Mouse (Mus musculus) liver, embryonic 11.5 days (tissue): Measurements from ENCODE around the gene Usp9x. TPM values are rescaled to one million over a fixed set of nuclear protein-coding genes. Genes with fewer than 3 reads are reported as not detected.

Experiments used
- ATAC-seq: fragments of 200-750 bp; cut with Nextera tagmentation; replicated peaks from 2 replicates; pipeline ENCODE4 v1.8.0; 2017; ENCODE audit warnings: moderate number of reproducible peaks, mild to moderate bottlenecking, moderate TSS enrichment, moderate library complexity; ENCODE audit not compliant: low FRiP score
- DNase-seq: peaks from one replicate; pipeline ENCODE4 v3.0.0-alpha.2; 2017; ENCODE audit warnings: low spot score
- H3K27ac ChIP-seq: fragments of 300-500 bp; sonication (generic); 2 replicates; pipeline ENCODE4 v1.5.1; 2014; ENCODE audit warnings: mild to moderate bottlenecking, low read depth, low read length, control low read depth
- H3K27me3 ChIP-seq: fragments of 300-500 bp; sonication (generic); replicated peaks from 2 replicates; pipeline ENCODE4 v1.6.1; 2014; ENCODE audit warnings: low read length, mixed read lengths; ENCODE audit not compliant: control insufficient read depth, insufficient read depth
- H3K36me3 ChIP-seq: fragments of 300-500 bp; sonication (generic); 2 replicates; pipeline ENCODE4 v1.6.1; 2014; ENCODE audit warnings: mild to moderate bottlenecking, low read length, moderate library complexity, mixed read lengths; ENCODE audit not compliant: control insufficient read depth, insufficient read depth
- H3K4me1 ChIP-seq: fragments of 300-500 bp; sonication (generic); replicated peaks from 2 replicates; pipeline ENCODE4 v1.6.1; 2014; ENCODE audit warnings: low read length, mixed read lengths; ENCODE audit not compliant: control insufficient read depth, insufficient read depth
- H3K4me2 ChIP-seq: fragments of 300-500 bp; sonication (generic); 2 replicates; pipeline ENCODE4 v1.6.1; 2014; ENCODE audit warnings: mild to moderate bottlenecking, control low read depth, moderate library complexity
- H3K4me3 ChIP-seq: fragments of 300-500 bp; sonication (generic); 2 replicates; pipeline ENCODE4 v1.5.1; 2014; ENCODE audit warnings: low read depth, low read length, control low read depth
- H3K9ac ChIP-seq: fragments of 300-500 bp; sonication (generic); 2 replicates; pipeline ENCODE4 v1.6.1; 2014; ENCODE audit warnings: low read depth, low read length, control low read depth
- H3K9me3 ChIP-seq: fragments of 300-500 bp; sonication (generic); 2 replicates; pipeline ENCODE4 v1.6.1; 2016; ENCODE audit warnings: low read length, inconsistent platforms, mixed read lengths; ENCODE audit not compliant: control insufficient read depth
- WGBS: fragments of 180-500 bp; shearing (Covaris S2); extraction: QIAGEN DNeasy Blood & Tissue Kit; methylation state at CpG from one replicate; pipeline ENCODE4 v1.1.7; 2014; 5-methylcytosine and 5-hydroxymethylcytosine counted together
- polyA plus RNA-seq: library from polyadenylated mRNA; unstranded; fragments of >200 nt; fragmentation: Nextera tagmentation; extraction: Ambion mirVana; gene quantifications from 2 replicates; pipeline ENCODE4 v1.2.1, GENCODE M21; 2014

The Usp9x gene
- polyA plus RNA-seq, 1 experiment from 2014 or later, result 34.6 TPM

DNA sequence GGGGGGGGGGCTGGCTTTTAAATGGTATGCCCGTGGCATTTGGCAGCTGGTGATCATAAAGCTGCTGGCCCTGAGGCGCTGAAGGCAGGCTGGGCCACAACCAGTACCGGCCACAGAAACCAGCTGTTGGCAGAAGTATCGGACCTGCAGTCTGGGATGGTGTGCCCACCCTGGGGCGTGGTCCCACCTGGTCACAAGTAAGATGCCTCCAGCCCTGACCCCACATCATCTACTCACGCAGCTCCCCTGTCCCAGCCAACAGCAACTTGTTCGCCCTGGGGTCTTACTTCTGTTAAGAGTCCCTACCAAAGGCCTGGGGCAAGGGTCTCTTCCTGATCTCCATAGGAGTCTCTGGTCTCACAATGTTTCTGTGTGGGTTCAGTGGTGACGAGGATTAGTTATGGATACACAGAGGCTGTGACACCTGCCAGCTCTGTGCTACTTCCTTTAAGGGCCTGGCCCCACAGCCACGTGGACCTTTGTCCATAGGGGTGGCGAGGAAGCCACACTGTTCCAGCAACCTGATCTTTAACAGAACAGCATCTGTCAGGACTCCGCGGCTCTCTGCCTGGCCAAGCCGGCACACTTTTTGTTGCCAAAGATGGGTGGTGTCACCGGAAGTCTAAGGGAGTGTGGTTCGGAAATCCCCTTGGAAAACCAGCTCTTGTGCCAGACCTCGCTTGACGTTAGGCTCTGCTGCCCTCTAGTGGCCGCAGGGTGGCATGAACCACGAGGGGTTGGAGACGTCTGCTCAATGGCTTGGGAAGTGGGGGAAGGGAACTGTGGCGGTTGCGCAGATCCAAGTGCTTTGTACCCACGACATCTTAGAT lies 136.4 kb downstream of the Usp9x start:
- DNase-seq (peak; percentile 86), ATAC-seq (peak; percentile 87)
- WGBS, result 28% methylated on average over 23 of the region's 23 CpGs
- Histone ChIP-seq H3K4me2 (peak overlapping the region; percentile 52), H3K27ac (no peak overlapping the region), H3K4me3 (peak overlapping the region; percentile 35), H3K36me3 (no peaks in the 10 kb centered on the region), H3K27me3 (no peaks in the 10 kb centered on the region), H3K9ac (peak overlapping the region; percentile 21; the same call in 1 of the 2 replicates), H3K9me3 (no peaks in the 10 kb centered on the region), H3K4me1 (no peaks in the 10 kb centered on the region)

GRCm38 (mm10) chrX:13208404-13208803 lies 137.1 kb downstream of the Usp9x start:
- no peaks in the 10 kb centered on the region for H3K27me3 ChIP-seq
- WGBS, result 40% methylated on average over 6 of the region's 6 CpGs
- peak overlapping the region; percentile 35 for H3K4me3 ChIP-seq
- peak overlapping the region; percentile 21; the same call in 1 of the 2 replicates for H3K9ac ChIP-seq
- H3K27ac ChIP-seq, result no peak overlapping the region
- no peaks in the 10 kb centered on the region for H3K4me1 ChIP-seq
- peak overlapping the region; percentile 52 for H3K4me2 ChIP-seq
- DNase-seq (no peak), ATAC-seq (peak; percentile 36)
- H3K36me3 ChIP-seq, result no peaks in the 10 kb centered on the region
- H3K9me3 ChIP-seq, result no peaks in the 10 kb centered on the region

DNA sequence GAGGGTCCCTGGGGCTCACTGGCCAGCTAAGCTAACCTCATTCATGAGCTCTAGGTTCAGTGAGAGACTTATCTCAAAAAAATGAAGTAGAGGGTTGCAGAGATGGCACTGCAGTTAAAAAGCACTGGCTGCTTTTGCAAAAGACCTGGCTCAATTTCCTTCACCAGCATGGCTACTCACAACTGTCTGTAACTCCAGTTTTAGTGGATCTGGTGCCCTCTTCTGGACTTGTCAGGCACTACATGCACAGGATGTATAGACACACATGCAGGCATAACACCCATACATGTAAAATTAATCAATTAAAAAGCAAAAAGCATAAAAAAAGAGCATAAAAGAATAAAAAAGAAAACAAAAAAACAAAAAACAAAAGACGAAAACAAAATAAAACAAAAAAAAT lies 143.0 kb downstream of the Usp9x start:
- ATAC-seq, result no peak
- no peak overlapping the region for H3K9ac ChIP-seq
- no peaks in the 10 kb centered on the region for H3K9me3 ChIP-seq
- H3K36me3 ChIP-seq, result no peaks in the 10 kb centered on the region
- H3K4me3 ChIP-seq, result no peak overlapping the region
- no peak overlapping the region for H3K27ac ChIP-seq
- no peak for DNase-seq
- no peaks in the 10 kb centered on the region for H3K4me1 ChIP-seq
- no peaks in the 10 kb centered on the region for H3K27me3 ChIP-seq
- H3K4me2 ChIP-seq, result no peak overlapping the region
- 53% methylated on average over 1 of the region's 1 CpGs for WGBS

Other genes starting within 250 kb of the Usp9x start
- 136 and 150 TPM in 2 replicates for gene Ddx3x, start 209.5 kb downstream of the Usp9x start, polyA plus RNA-seq